Mouse (Mus musculus) lung, postnatal 0 days (tissue): Measurements from ENCODE around the gene Lrp5.

Experiments used
- CTCF ChIP-seq: IDR thresholded peaks from 2 replicates; pipeline ENCODE4 v1.5.1; 2016; ENCODE audit warnings: antibody characterized with exemption, mild to moderate bottlenecking
- EP300 ChIP-seq: IDR thresholded peaks from 2 replicates; pipeline ENCODE4 v1.6.1; 2016; ENCODE audit warnings: antibody characterized with exemption, mild to moderate bottlenecking, control low read depth

- TF ChIP-seq CTCF (no peak), EP300 (no peak)
These were observed 9.6 kb upstream of the Lrp5 start for GRCm38 (mm10) chr19:3695976-3696375.
